Mouse (Mus musculus) testis, adult 2 months (tissue): Measurements from ENCODE around the gene Ica1l. TPM values are rescaled to one million over a fixed set of nuclear protein-coding genes. Genes with fewer than 3 reads are reported as not detected.
A peak's percentile ranks its signal among the peaks of the same experiment; 100 is the strongest.

Experiments
- H3K27ac ChIP-seq: fragments of 200-500 bp; 2 replicates; pipeline ENCODE4 v1.5.1; 2012; ENCODE audit warnings: low read depth, low read length; ENCODE audit not compliant: control insufficient read depth, insufficient read depth
- H3K27me3 ChIP-seq: fragments of 200-500 bp; 2 replicates; pipeline ENCODE4 v1.6.1; 2012; ENCODE audit warnings: mild to moderate bottlenecking, low read length, moderate library complexity; ENCODE audit not compliant: control insufficient read depth, insufficient read depth
- H3K36me3 ChIP-seq: fragments of 200-500 bp; 2 replicates; pipeline ENCODE4 v1.6.1; 2012; ENCODE audit warnings: mild to moderate bottlenecking, low read length; ENCODE audit not compliant: control insufficient read depth, insufficient read depth
- H3K4me1 ChIP-seq: fragments of 200-500 bp; 2 replicates; pipeline ENCODE4 v1.6.1; 2012; ENCODE audit warnings: low read length; ENCODE audit not compliant: control insufficient read depth, insufficient read depth
- H3K4me3 ChIP-seq: fragments of 200-500 bp; 2 replicates; pipeline ENCODE4 v1.5.1; 2012; ENCODE audit warnings: low read depth, mild to moderate bottlenecking, low read length, moderate library complexity, mixed read lengths; ENCODE audit not compliant: control insufficient read depth
- CTCF ChIP-seq: fragments of 200-500 bp; IDR thresholded peaks from 2 replicates; pipeline ENCODE4 v1.5.1; 2012; ENCODE audit warnings: low read depth, mild to moderate bottlenecking, inconsistent platforms, low read length, moderate library complexity; ENCODE audit not compliant: control insufficient read depth, insufficient read depth, insufficient replicate concordance
- POLR2A ChIP-seq: fragments of 200-500 bp; IDR thresholded peaks from 2 replicates; pipeline ENCODE4 v1.6.1; 2012; ENCODE audit warnings: low read depth, mild to moderate bottlenecking, inconsistent platforms, low read length, moderate library complexity; ENCODE audit not compliant: control insufficient read depth
- polyA plus RNA-seq: library from polyadenylated mRNA; depleted of rRNA; stranded (reverse); fragments of >200 nt; gene quantifications from 2 replicates; pipeline ENCODE4 v1.2.3, GENCODE M21; 2012

Gene Ica1l
- polyA plus RNA-seq, 1 experiment = 53.0 TPM

- TF ChIP-seq CTCF (no peak), POLR2A (no peak)
- H3K27ac ChIP-seq = no peak overlapping the region
These were observed 1.6 kb upstream of the Ica1l start for GRCm38 (mm10) chr1:60044595-60044994.

GRCm38 (mm10) chr1:60042398-60042795 lies 587 bp downstream of the Ica1l start:
- no peaks in the 10 kb centered on the region; the same call in 1 of the 2 replicates for H3K4me1 ChIP-seq
- no peaks in the 10 kb centered on the region for H3K27me3 ChIP-seq
- TF ChIP-seq CTCF (no peak), POLR2A (no peak)
- peak overlapping the region; percentile 99 for H3K4me3 ChIP-seq
- H3K36me3 ChIP-seq = no peaks in the 10 kb centered on the region
- peak overlapping the region; percentile 71 for H3K27ac ChIP-seq

More at GRCm38 (mm10) chr1:60044595-60044994, 1.6 kb upstream of the Ica1l start:
- no peaks in the 10 kb centered on the region for H3K36me3 ChIP-seq
- H3K4me3 ChIP-seq = no peak overlapping the region
- H3K4me1 ChIP-seq = no peaks in the 10 kb centered on the region; the same call in 1 of the 2 replicates
- H3K27me3 ChIP-seq = no peaks in the 10 kb centered on the region

- no peaks in the 10 kb centered on the region for H3K36me3 ChIP-seq
- H3K27ac ChIP-seq = no peak overlapping the region
- H3K4me3 ChIP-seq = no peak overlapping the region
- H3K27me3 ChIP-seq = no peaks in the 10 kb centered on the region
- H3K4me1 ChIP-seq = no peaks in the 10 kb centered on the region
- no peak for TF ChIP-seq CTCF
- TF ChIP-seq POLR2A = no peak
These were observed 7.9 kb downstream of the Ica1l start for GRCm38 (mm10) chr1:60035044-60035443.

GRCm38 (mm10) chr1:60017031-60017469 lies 25.9 kb downstream of the Ica1l start:
- Histone ChIP-seq H3K36me3 (no peaks in the 10 kb centered on the region; the same call in 1 of the 2 replicates), H3K27me3 (no peaks in the 10 kb centered on the region), H3K4me1 (no peaks in the 10 kb centered on the region), H3K27ac (no peak overlapping the region), H3K4me3 (no peak overlapping the region)
- TF ChIP-seq CTCF (no peak), POLR2A (no peak)

GRCm38 (mm10) chr1:60016136-60016611 lies 26.8 kb downstream of the Ica1l start:
- Histone ChIP-seq H3K4me3 (no peak overlapping the region), H3K27ac (peak overlapping the region; percentile 9), H3K36me3 (no peaks in the 10 kb centered on the region; the same call in 1 of the 2 replicates), H3K4me1 (no peaks in the 10 kb centered on the region), H3K27me3 (no peaks in the 10 kb centered on the region)
- TF ChIP-seq CTCF = no peak
- TF ChIP-seq POLR2A = no peak

GRCm38 (mm10) chr1:60015511-60015910 lies 27.5 kb downstream of the Ica1l start:
- Histone ChIP-seq H3K27ac (peak overlapping the region; percentile 9), H3K36me3 (no peaks in the 10 kb centered on the region; the same call in 1 of the 2 replicates), H3K4me3 (no peak overlapping the region), H3K27me3 (no peaks in the 10 kb centered on the region), H3K4me1 (no peaks in the 10 kb centered on the region)
- TF ChIP-seq CTCF (no peak), POLR2A (no peak)

GRCm38 (mm10) chr1:60013779-60014178 lies 29.2 kb downstream of the Ica1l start:
- Histone ChIP-seq H3K36me3 (no peaks in the 10 kb centered on the region; the same call in 1 of the 2 replicates), H3K27ac (no peak overlapping the region), H3K27me3 (no peaks in the 10 kb centered on the region), H3K4me3 (no peak overlapping the region), H3K4me1 (no peaks in the 10 kb centered on the region)
- TF ChIP-seq CTCF = no peak
- TF ChIP-seq POLR2A = no peak

GRCm38 (mm10) chr1:60008743-60009142 lies 34.2 kb downstream of the Ica1l start:
- H3K36me3 ChIP-seq = no peaks in the 10 kb centered on the region; the same call in 1 of the 2 replicates
- no peak overlapping the region for H3K27ac ChIP-seq
- no peaks in the 10 kb centered on the region for H3K27me3 ChIP-seq
- no peak overlapping the region for H3K4me3 ChIP-seq
- TF ChIP-seq CTCF (no peak), POLR2A (no peak)
- H3K4me1 ChIP-seq = peaks cover 9% of the 10 kb centered on the region
